Mouse (Mus musculus): ENCODE results near the gene Lig1.

- TF ChIP-seq POLR2A (IDR thresholded peaks at IDR 0.05; ENCODE audit: extremely low read depth, insufficient read depth, low read length) (no peak), CTCF (IDR thresholded peaks at IDR 0.05; ENCODE audit: low read depth, low read length) (no peak)
Observed at GRCm38 (mm10) chr7:13277081-13277480, at the start of gene Lig1.
